Mouse (Mus musculus) embryonic facial prominence, embryonic 11.5 days (tissue): Measurements from ENCODE around the gene Grk1. TPM values are rescaled to one million over a fixed set of nuclear protein-coding genes. Genes with fewer than 3 reads are reported as not detected.
A peak's percentile ranks its signal among the peaks of the same experiment; 100 is the strongest.

Source experiments
- ATAC-seq: fragments of 200-750 bp; cut with Nextera tagmentation; replicated peaks from 2 replicates; pipeline ENCODE4 v1.8.0; 2017; ENCODE audit warnings: low read depth; ENCODE audit not compliant: insufficient number of reproducible peaks, low FRiP score, low TSS enrichment
- DNase-seq: peaks from one replicate; pipeline ENCODE4 v3.0.0-alpha.2; 2015; ENCODE audit warnings: low spot score
- H3K27ac ChIP-seq: fragments of 300-500 bp; sonication (generic); replicated peaks from 2 replicates; pipeline ENCODE4 v1.5.1; 2014; ENCODE audit warnings: mild to moderate bottlenecking, low read depth, low read length, control low read depth
- H3K27me3 ChIP-seq: fragments of 300-500 bp; sonication (generic); 2 replicates; pipeline ENCODE4 v1.6.1; 2014; ENCODE audit warnings: mild to moderate bottlenecking, low read length, moderate library complexity, mixed read lengths; ENCODE audit not compliant: control insufficient read depth, insufficient read depth
- H3K36me3 ChIP-seq: fragments of 300-500 bp; sonication (generic); replicated peaks from 2 replicates; pipeline ENCODE4 v1.6.1; 2014; ENCODE audit warnings: low read depth, mild to moderate bottlenecking, low read length, moderate library complexity, mixed read lengths; ENCODE audit not compliant: control insufficient read depth, insufficient read depth
- H3K4me1 ChIP-seq: fragments of 300-500 bp; sonication (generic); 2 replicates; pipeline ENCODE4 v1.6.1; 2014; ENCODE audit warnings: low read length, mixed read lengths; ENCODE audit not compliant: control insufficient read depth, insufficient read depth
- H3K4me2 ChIP-seq: fragments of 300-500 bp; sonication (generic); 2 replicates; pipeline ENCODE4 v1.6.1; 2014; ENCODE audit warnings: low read depth, mild to moderate bottlenecking, control low read depth, low read length, moderate library complexity
- H3K4me3 ChIP-seq: fragments of 300-500 bp; sonication (generic); 2 replicates; pipeline ENCODE4 v1.5.1; 2014; ENCODE audit warnings: low read depth, low read length, control low read depth
- H3K9ac ChIP-seq: fragments of 300-500 bp; sonication (generic); replicated peaks from 2 replicates; pipeline ENCODE4 v1.6.1; 2014; ENCODE audit warnings: mild to moderate bottlenecking, control low read depth, low read length
- H3K9me3 ChIP-seq: fragments of 300-500 bp; sonication (generic); replicated peaks from 2 replicates; pipeline ENCODE4 v1.6.1; 2016; ENCODE audit warnings: mild to moderate bottlenecking, low read length, inconsistent platforms, mixed read lengths; ENCODE audit not compliant: control insufficient read depth
- WGBS: fragments of 180-500 bp; shearing (Covaris S2); extraction: QIAGEN DNeasy Blood & Tissue Kit; methylation state at CpG from one replicate; pipeline ENCODE4 v1.1.7; 2014; 5-methylcytosine and 5-hydroxymethylcytosine counted together
- polyA plus RNA-seq: library from polyadenylated mRNA; unstranded; fragments of >200 nt; fragmentation: Nextera tagmentation; extraction: Ambion mirVana; gene quantifications from 2 replicates; pipeline ENCODE4 v1.2.1, GENCODE M21; 2014

Gene Grk1
- polyA plus RNA-seq, 1 experiment from 2014 or later = 0.06 TPM

- Histone ChIP-seq H3K27ac (no peak overlapping the region), H3K27me3 (no peaks in the 10 kb centered on the region), H3K4me3 (no peak overlapping the region), H3K36me3 (no peaks in the 10 kb centered on the region), H3K9ac (no peak overlapping the region), H3K4me1 (no peaks in the 10 kb centered on the region), H3K9me3 (no peaks in the 10 kb centered on the region), H3K4me2 (no peak overlapping the region)
- ATAC-seq = no peak
- DNase-seq = peak; percentile 20
- 56% methylated on average over 7 of the region's 7 CpGs for WGBS
Observed at GRCm38 (mm10) chr8:13465324-13465723, 60.4 kb downstream of the Grk1 start.

GRCm38 (mm10) chr8:13466989-13467388 lies 62.1 kb downstream of the Grk1 start:
- no peak overlapping the region for H3K4me3 ChIP-seq
- no peaks in the 10 kb centered on the region for H3K36me3 ChIP-seq
- no peak overlapping the region for H3K9ac ChIP-seq
- no peak overlapping the region for H3K27ac ChIP-seq
- H3K9me3 ChIP-seq = no peaks in the 10 kb centered on the region
- DNase-seq (peak; percentile 18), ATAC-seq (no peak)
- no peak overlapping the region for H3K4me2 ChIP-seq
- H3K27me3 ChIP-seq = no peaks in the 10 kb centered on the region
- WGBS = 59% methylated on average over 5 of the region's 5 CpGs
- H3K4me1 ChIP-seq = no peaks in the 10 kb centered on the region

GRCm38 (mm10) chr8:13468737-13469136 lies 63.9 kb downstream of the Grk1 start:
- no peaks in the 10 kb centered on the region for H3K27me3 ChIP-seq
- no peak overlapping the region for H3K27ac ChIP-seq
- no peak overlapping the region for H3K4me3 ChIP-seq
- no peaks in the 10 kb centered on the region for H3K9me3 ChIP-seq
- WGBS = 78% methylated on average over 9 of the region's 9 CpGs
- H3K4me2 ChIP-seq = no peak overlapping the region
- H3K4me1 ChIP-seq = no peaks in the 10 kb centered on the region
- no peak overlapping the region for H3K9ac ChIP-seq
- no peak for DNase-seq
- no peak for ATAC-seq
- no peaks in the 10 kb centered on the region for H3K36me3 ChIP-seq

- H3K9me3 ChIP-seq = no peaks in the 10 kb centered on the region
- H3K36me3 ChIP-seq = no peaks in the 10 kb centered on the region
- no peak overlapping the region for H3K4me3 ChIP-seq
- DNase-seq = no peak
- no peak for ATAC-seq
- H3K27me3 ChIP-seq = no peaks in the 10 kb centered on the region
- WGBS = 87% methylated on average over 11 of the region's 11 CpGs
- no peak overlapping the region for H3K27ac ChIP-seq
- no peak overlapping the region for H3K9ac ChIP-seq
- H3K4me1 ChIP-seq = no peaks in the 10 kb centered on the region
- no peak overlapping the region for H3K4me2 ChIP-seq
Observed at GRCm38 (mm10) chr8:13471484-13471883, 66.6 kb downstream of the Grk1 start.

Other genes starting within 250 kb of the Grk1 start
- gene Lamp1, start 245.9 kb upstream of the Grk1 start, polyA plus RNA-seq = 264 and 265 TPM in 2 replicates
- 13.5 and 14.5 TPM in 2 replicates for gene Grtp1, start 204.5 kb upstream of the Grk1 start, polyA plus RNA-seq
- gene Adprhl1, start 150.9 kb upstream of the Grk1 start, polyA plus RNA-seq = 0.46 and 1.1 TPM in 2 replicates
- 29.3 and 31.7 TPM in 2 replicates for gene Dcun1d2, start 117.0 kb upstream of the Grk1 start, polyA plus RNA-seq
- gene Tmco3, start 116.9 kb upstream of the Grk1 start, polyA plus RNA-seq = 31.3 and 36.8 TPM in 2 replicates
- 207 and 237 TPM in 2 replicates for gene Tfdp1, start 66.3 kb upstream of the Grk1 start, polyA plus RNA-seq
- gene Atp4b, start 8.3 kb upstream of the Grk1 start, polyA plus RNA-seq = not detected in 2 replicates
- gene Tmem255b, start 30.1 kb downstream of the Grk1 start, polyA plus RNA-seq = 0.36 and 0.38 TPM in 2 replicates
- gene Gas6, start 89.4 kb downstream of the Grk1 start, polyA plus RNA-seq = 4.5 and 5.0 TPM in 2 replicates
- gene 1700029H14Rik, start 157.4 kb downstream of the Grk1 start, polyA plus RNA-seq = not detected in 2 replicates